7 mouse cellular contexts compared by ENCODE assay signal in genomic region chr16:37814383-37814971, GRCm38 (mm10). TPM values are rescaled to one million over a fixed set of nuclear protein-coding genes. Genes with fewer than 3 reads are reported as not detected.
DNase-seq lines count a peak whose midpoint lies in the region; ATAC-seq lines count a peak whose summit lies in the region.

No protein-coding gene starts in this region.

- peak; percentile 99 for ATAC-seq in common myeloid progenitor, adult 5-6 weeks (replicated peaks; ENCODE audit: low read depth, poor library complexity, severe bottlenecking)
- ATAC-seq in megakaryocyte progenitor cell, adult 5-6 weeks (replicated peaks; ENCODE audit: poor library complexity): peak; percentile 98

- intact Hi-C loops in left cerebral cortex, postnatal 10 days (cut with DNase I): loop anchor here (5.0 to 10.0 kb wide), 2 partner anchors 130 to 132 kb away; no protein-coding TSS in a partner anchor

- peak; percentile 98 for DNase-seq in adipocyte (ENCODE audit: low spot score)
- peak; percentile 31 to 51 for DNase-seq in gastrocnemius, adult 8-10 months (ENCODE audit: low spot score in 2 of 2)
- peak; percentile 48 for DNase-seq in induced T-regulatory cell, adult 2 months (ENCODE audit: low read depth)
- peak; percentile 85 to 88 for DNase-seq in left cerebral cortex, postnatal 10 days (ENCODE audit: extremely low spot score in 1 of 2, low spot score in 2 of 2)
- peak; percentile 88 to 95 for DNase-seq in right cerebral cortex, postnatal 10 days (ENCODE audit: low spot score in 2 of 2)

RNA-seq across cellular contexts. Expression of gene Fstl1, which starts 37.8 kb away (rescaled TPM):
- 0.53 and 1.0 TPM in 2 replicates for total RNA-seq in common myeloid progenitor, adult 5-6 weeks (2017)
- 10 to 100 TPM; 19.3 to 28.8 (median 21.9) TPM for total RNA-seq in gastrocnemius, adult 8-10 months (2022)
- total RNA-seq in left cerebral cortex, postnatal 10 days (2021): 10 to 100 TPM; 67.0 to 71.9 TPM
- 0.32 and 4.0 TPM in 2 replicates for total RNA-seq in megakaryocyte progenitor cell, adult 5-6 weeks (2015)
- total RNA-seq in megakaryocyte progenitor cell, adult 5-6 weeks (2017): 0.04 and 0.61 TPM in 2 replicates

RNA-seq across cellular contexts. Expression of gene Gm36028, which starts 46.5 kb away (rescaled TPM):
- total RNA-seq in common myeloid progenitor, adult 5-6 weeks (2017): 0.64 TPM in 1 of 2 replicates, not detected in the other
- total RNA-seq in gastrocnemius, adult 8-10 months (2022): not detected
- total RNA-seq in left cerebral cortex, postnatal 10 days (2021): under 1 TPM in 1 of 2 experiments, not detected in 1; 0.32 TPM
- total RNA-seq in megakaryocyte progenitor cell, adult 5-6 weeks (2015): not detected in 2 replicates
- 0.50 TPM in 1 of 2 replicates, not detected in the other for total RNA-seq in megakaryocyte progenitor cell, adult 5-6 weeks (2017)

RNA-seq across cellular contexts. Expression of gene Lrrc58, which starts 53.7 kb away (rescaled TPM):
- 50.5 and 64.4 TPM in 2 replicates for total RNA-seq in common myeloid progenitor, adult 5-6 weeks (2017)
- 10 to 100 TPM; 36.4 to 48.4 (median 46.0) TPM for total RNA-seq in gastrocnemius, adult 8-10 months (2022)
- 100 to 1,000 TPM; 101 to 114 TPM for total RNA-seq in left cerebral cortex, postnatal 10 days (2021)
- total RNA-seq in megakaryocyte progenitor cell, adult 5-6 weeks (2015): 68.5 and 75.3 TPM in 2 replicates
- 43.7 and 47.3 TPM in 2 replicates for total RNA-seq in megakaryocyte progenitor cell, adult 5-6 weeks (2017)

Comparison
In these comparisons a context has a peak if more than half of its experiments do, and no peak if none do; other contexts are left out.
1. Peak in every context shown above with its lines: DNase-seq and ATAC-seq.
2. DNase-seq: peak in every context shown above with its lines; median percentile 98 in adipocyte; 92 in right cerebral cortex, postnatal 10 days; 86 in left cerebral cortex, postnatal 10 days; 48 in induced T-regulatory cell, adult 2 months; 41 in gastrocnemius, adult 8-10 months.
3. RNA of gene Fstl1, which starts 37.8 kb away (total RNA-seq): 67.0 to 71.9 TPM in left cerebral cortex, postnatal 10 days and 19.3 to 28.8 TPM in gastrocnemius, adult 8-10 months; 0.04 to 4.0 TPM in megakaryocyte progenitor cell, adult 5-6 weeks and 0.53 to 1.0 TPM in common myeloid progenitor, adult 5-6 weeks; every median in the first group is over 4 times any median in the second.